Mouse (Mus musculus) neural tube, embryonic 11.5 days (tissue): ENCODE measurements at regions not wholly inside any gene's neighbourhood (a gene's known extent, or its start where the extent isn't known, plus 50 kb on each side); places are given as distances from the start of the nearest gene placed in this dataset.

Experiments used
- ATAC-seq: fragments of 200-750 bp; cut with Nextera tagmentation; 2 replicates; pipeline ENCODE4 v1.8.0; 2017; ENCODE audit warnings: moderate number of reproducible peaks, mild to moderate bottlenecking, moderate TSS enrichment, moderate library complexity; ENCODE audit not compliant: insufficient read depth, low FRiP score, low TSS enrichment
- DNase-seq: peaks from one replicate; pipeline ENCODE4 v3.0.0-alpha.2; 2015; ENCODE audit warnings: low spot score
- H3K27ac ChIP-seq: fragments of 300-500 bp; sonication (generic); 2 replicates; pipeline ENCODE4 v1.5.1; 2014; ENCODE audit warnings: low read depth, mild to moderate bottlenecking, low read length
- H3K27me3 ChIP-seq: fragments of 300-500 bp; sonication (generic); 2 replicates; pipeline ENCODE4 v1.6.1; 2014; ENCODE audit warnings: mild to moderate bottlenecking, low read length, mixed read lengths; ENCODE audit not compliant: control insufficient read depth, insufficient read depth
- H3K36me3 ChIP-seq: fragments of 300-500 bp; sonication (generic); 2 replicates; pipeline ENCODE4 v1.6.1; 2014; ENCODE audit warnings: mild to moderate bottlenecking, low read length, moderate library complexity, mixed read lengths; ENCODE audit not compliant: control insufficient read depth, insufficient read depth
- H3K4me1 ChIP-seq: fragments of 300-500 bp; sonication (generic); 2 replicates; pipeline ENCODE4 v1.6.1; 2014; ENCODE audit warnings: low read length, mixed read lengths; ENCODE audit not compliant: control insufficient read depth, insufficient read depth
- H3K4me2 ChIP-seq: fragments of 300-500 bp; sonication (generic); 2 replicates; pipeline ENCODE4 v1.6.1; 2014; ENCODE audit warnings: low read depth, mild to moderate bottlenecking, moderate library complexity
- H3K4me3 ChIP-seq: fragments of 300-500 bp; sonication (generic); 2 replicates; pipeline ENCODE4 v1.5.1; 2014; ENCODE audit warnings: low read depth, low read length
- H3K9ac ChIP-seq: fragments of 300-500 bp; sonication (generic); 2 replicates; pipeline ENCODE4 v1.6.1; 2014; ENCODE audit warnings: mild to moderate bottlenecking, low read length
- H3K9me3 ChIP-seq: fragments of 300-500 bp; sonication (generic); 2 replicates; pipeline ENCODE4 v1.6.1; 2016; ENCODE audit warnings: low read length; ENCODE audit not compliant: control insufficient read depth
- WGBS: fragments of 180-500 bp; shearing (Covaris S2); extraction: QIAGEN DNeasy Blood & Tissue Kit; methylation state at CpG from one replicate; pipeline ENCODE4 v1.1.7; 2014; 5-methylcytosine and 5-hydroxymethylcytosine counted together

DNA sequence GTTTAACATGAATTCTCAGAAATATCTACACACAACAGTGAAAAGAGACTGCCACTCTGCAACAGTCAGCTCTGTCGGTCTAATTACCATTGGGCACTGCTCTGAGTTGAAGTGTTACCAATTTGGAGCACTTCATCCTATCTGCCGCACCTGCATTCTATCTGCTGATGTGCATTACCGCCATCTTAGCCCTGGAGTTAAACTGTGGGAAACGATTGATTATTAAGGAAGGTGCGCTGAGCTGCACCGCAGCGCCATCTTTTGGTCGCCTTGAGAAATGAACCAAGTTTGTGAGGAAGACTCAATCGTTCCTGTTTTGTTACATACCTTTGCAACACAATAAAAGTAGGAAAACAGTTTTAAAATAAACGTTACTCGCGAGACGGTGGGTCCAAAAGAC is 110.5 kb downstream of the Rergl start:
- H3K27me3 ChIP-seq: no peaks in the 10 kb centered on the region
- no peak overlapping the region for H3K27ac ChIP-seq
- no peak overlapping the region for H3K4me3 ChIP-seq
- 9% methylated on average over 13 of the region's 13 CpGs for WGBS
- no peaks in the 10 kb centered on the region for H3K4me1 ChIP-seq
- no peaks in the 10 kb centered on the region for H3K9me3 ChIP-seq
- H3K9ac ChIP-seq: no peak overlapping the region
- DNase-seq (peak; percentile 57), ATAC-seq (peak; percentile 75; the same call in 1 of the 2 replicates)
- H3K4me2 ChIP-seq: no peak overlapping the region
- H3K36me3 ChIP-seq: no peaks in the 10 kb centered on the region

DNA sequence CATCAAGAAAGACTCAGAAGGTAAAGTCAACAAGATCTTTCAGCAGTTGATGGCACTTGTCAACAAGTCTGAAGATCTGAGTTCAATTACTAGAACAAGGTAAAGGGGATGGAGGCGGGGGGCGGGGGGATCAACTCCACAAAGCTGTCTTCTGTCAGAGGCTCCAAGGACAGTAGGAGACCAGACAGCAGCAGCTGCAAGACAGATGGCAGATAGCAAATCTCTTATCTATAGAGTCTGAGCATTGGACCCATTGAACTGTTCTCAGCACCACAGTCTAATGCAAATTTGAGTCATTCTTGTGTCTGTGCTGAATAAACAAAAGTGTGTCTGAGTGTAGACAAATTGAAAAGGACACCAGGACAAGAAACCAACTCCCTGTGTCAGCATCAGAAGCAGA is 150.8 kb downstream of the Rergl start:
- Histone ChIP-seq H3K4me1 (no peaks in the 10 kb centered on the region), H3K9ac (no peak overlapping the region), H3K27me3 (no peaks in the 10 kb centered on the region), H3K36me3 (no peaks in the 10 kb centered on the region), H3K27ac (no peak overlapping the region), H3K4me2 (no peak overlapping the region), H3K9me3 (no peaks in the 10 kb centered on the region), H3K4me3 (no peak overlapping the region)
- 84% methylated on average over 2 of the region's 2 CpGs for WGBS
- ATAC-seq (no peak), DNase-seq (no peak)

DNA sequence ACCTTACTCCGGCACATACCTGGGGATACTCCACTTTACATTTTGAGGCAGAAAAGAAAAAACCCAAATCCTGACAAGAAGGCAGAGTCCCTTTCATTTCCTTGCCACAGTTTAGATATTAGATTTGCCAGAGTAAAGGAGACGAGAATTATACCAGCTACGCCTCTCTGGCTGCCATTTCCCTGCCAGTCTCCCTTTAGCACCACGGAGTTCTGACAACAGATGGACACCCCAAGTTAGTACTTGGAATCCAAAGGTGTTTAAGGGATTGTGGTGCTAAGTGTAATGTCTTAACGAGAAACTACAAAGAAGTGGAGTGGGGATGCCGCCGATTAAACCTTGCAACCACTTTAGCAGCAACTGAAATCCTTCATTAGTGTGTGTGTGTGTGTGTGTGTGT is 176.6 kb downstream of the Rergl start:
- H3K4me1 ChIP-seq: no peaks in the 10 kb centered on the region
- no peaks in the 10 kb centered on the region for H3K9me3 ChIP-seq
- ATAC-seq (no peak), DNase-seq (no peak)
- no peaks in the 10 kb centered on the region for H3K36me3 ChIP-seq
- H3K9ac ChIP-seq: no peak overlapping the region
- H3K27ac ChIP-seq: no peak overlapping the region
- no peaks in the 10 kb centered on the region for H3K27me3 ChIP-seq
- H3K4me2 ChIP-seq: no peak overlapping the region
- H3K4me3 ChIP-seq: no peak overlapping the region
- WGBS: 92% methylated on average over 7 of the region's 7 CpGs

DNA sequence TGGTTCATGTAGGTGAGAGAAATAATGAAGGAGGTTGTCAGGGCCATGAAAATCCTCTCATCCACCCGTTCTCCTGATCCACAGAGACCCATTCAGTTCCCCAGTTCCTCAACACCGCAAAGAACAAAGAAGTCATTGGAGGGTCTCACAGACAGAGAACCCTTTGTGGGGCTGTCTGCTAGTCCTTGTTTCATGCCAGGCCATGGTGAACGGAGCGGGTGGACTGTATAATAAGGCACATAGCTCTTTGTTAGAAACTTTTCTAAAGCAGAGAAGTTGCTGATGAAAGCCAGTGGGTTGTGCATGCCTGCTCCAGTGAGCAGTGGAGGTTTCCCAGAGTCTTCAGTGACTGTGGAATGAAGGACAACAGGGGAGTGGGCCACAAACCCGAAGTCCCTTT is 194.1 kb downstream of the Rergl start:
- DNase-seq (peak; percentile 18), ATAC-seq (no peak)
- Histone ChIP-seq H3K4me1 (no peaks in the 10 kb centered on the region), H3K4me2 (no peak overlapping the region), H3K27ac (no peak overlapping the region), H3K4me3 (no peak overlapping the region), H3K36me3 (no peaks in the 10 kb centered on the region), H3K9ac (no peak overlapping the region), H3K9me3 (no peaks in the 10 kb centered on the region), H3K27me3 (no peaks in the 10 kb centered on the region)
- 56% methylated on average over 5 of the region's 5 CpGs for WGBS

DNA sequence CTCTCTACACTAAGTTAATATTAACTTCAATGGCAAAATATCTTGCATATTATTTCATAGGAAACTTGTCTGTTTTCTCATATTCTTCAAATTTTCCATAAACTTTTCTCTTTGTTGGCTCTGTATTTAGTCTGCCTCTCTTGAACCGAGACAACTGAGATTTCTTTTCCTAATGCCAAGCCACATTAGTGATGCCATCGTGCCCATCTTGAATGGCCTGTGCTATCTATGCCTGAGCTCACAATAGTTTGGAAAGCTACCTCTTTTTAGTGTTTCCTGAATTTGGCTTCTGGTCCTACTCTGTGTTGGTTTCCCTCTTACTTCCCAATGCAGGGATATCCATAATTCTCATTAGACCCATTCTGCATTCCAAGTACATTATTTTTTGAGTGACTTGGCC is 197.5 kb downstream of the Rergl start:
- Histone ChIP-seq H3K4me2 (no peak overlapping the region), H3K27me3 (no peaks in the 10 kb centered on the region), H3K36me3 (no peaks in the 10 kb centered on the region), H3K9ac (no peak overlapping the region), H3K4me3 (no peak overlapping the region), H3K9me3 (no peaks in the 10 kb centered on the region), H3K4me1 (no peaks in the 10 kb centered on the region), H3K27ac (no peak overlapping the region)
- 84% methylated on average over 2 of the region's 2 CpGs for WGBS
- DNase-seq: no peak
- ATAC-seq: no peak

DNA sequence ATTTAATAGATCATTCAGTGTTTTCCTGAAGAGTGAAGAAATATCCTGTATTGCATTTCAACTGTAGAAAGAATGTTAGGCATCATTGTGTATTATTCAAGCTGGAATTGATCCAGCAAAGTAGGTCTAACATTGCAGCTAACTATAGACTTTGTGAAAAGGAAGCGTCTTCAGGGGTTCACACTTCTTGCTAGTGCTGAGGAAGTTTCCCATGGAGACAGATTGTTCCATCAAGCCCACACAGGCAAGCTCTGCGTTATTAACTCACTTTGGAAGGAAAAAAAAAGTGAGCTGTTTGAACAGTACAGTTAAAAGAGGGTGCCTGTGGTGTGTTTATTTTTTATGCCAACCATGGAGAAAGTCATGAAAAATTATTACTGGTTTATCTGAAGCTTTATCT is 206.1 kb downstream of the Rergl start:
- Histone ChIP-seq H3K9me3 (no peaks in the 10 kb centered on the region), H3K27me3 (no peaks in the 10 kb centered on the region), H3K4me3 (no peak overlapping the region), H3K4me1 (no peaks in the 10 kb centered on the region), H3K27ac (no peak overlapping the region), H3K9ac (no peak overlapping the region), H3K4me2 (no peak overlapping the region), H3K36me3 (no peaks in the 10 kb centered on the region)
- DNase-seq (no peak), ATAC-seq (no peak)
- 74% methylated on average over 2 of the region's 2 CpGs for WGBS

DNA sequence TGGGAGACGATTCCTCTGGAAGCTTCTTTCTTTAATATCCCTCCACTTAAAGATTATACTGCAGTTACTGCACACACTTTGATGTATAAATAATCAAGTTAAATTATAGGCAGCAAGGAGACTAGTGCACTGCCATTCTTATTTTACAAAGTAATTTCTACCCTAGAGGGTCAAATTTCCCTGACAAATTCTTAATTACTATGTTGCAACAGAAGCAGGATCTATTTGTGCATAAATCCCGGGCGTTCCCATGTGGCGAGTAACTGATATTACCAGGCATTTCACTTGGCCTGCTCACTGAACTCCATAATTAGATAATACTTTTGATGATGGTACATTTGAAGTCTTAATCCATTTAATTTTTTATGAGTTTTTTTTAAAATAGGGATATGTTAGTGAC is 222.7 kb downstream of the Rergl start:
- H3K36me3 ChIP-seq: no peaks in the 10 kb centered on the region
- DNase-seq (no peak), ATAC-seq (no peak)
- H3K27me3 ChIP-seq: no peaks in the 10 kb centered on the region
- no peak overlapping the region for H3K4me3 ChIP-seq
- WGBS: 89% methylated on average over 4 of the region's 4 CpGs
- no peaks in the 10 kb centered on the region for H3K4me1 ChIP-seq
- no peaks in the 10 kb centered on the region for H3K9me3 ChIP-seq
- H3K27ac ChIP-seq: no peak overlapping the region
- no peak overlapping the region for H3K9ac ChIP-seq
- H3K4me2 ChIP-seq: no peak overlapping the region

DNA sequence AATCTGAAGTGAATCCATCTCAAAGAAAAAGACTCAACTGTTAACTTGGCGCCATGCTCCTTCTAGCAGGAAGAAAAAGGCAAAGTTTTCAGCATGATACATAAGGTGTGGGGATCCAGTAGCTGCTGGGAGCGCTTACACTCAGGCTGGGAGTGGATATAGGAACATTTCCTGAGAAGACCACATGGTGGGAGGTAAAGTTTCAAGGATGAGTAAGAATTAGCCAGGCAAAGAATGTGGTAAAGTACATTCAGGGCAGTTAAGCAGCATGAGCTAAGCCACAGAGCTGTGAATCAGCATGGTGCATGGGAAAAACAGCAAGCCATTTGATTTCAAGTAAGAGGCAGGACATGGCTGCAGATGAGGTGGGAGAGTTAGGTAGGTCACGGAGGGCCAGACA is 226.3 kb downstream of the Rergl start:
- H3K9ac ChIP-seq: no peak overlapping the region
- H3K36me3 ChIP-seq: no peaks in the 10 kb centered on the region
- no peaks in the 10 kb centered on the region for H3K9me3 ChIP-seq
- ATAC-seq (no peak), DNase-seq (no peak)
- H3K4me2 ChIP-seq: no peak overlapping the region
- no peaks in the 10 kb centered on the region for H3K4me1 ChIP-seq
- no peak overlapping the region for H3K27ac ChIP-seq
- 59% methylated on average over 3 of the region's 3 CpGs for WGBS
- no peak overlapping the region for H3K4me3 ChIP-seq
- no peaks in the 10 kb centered on the region for H3K27me3 ChIP-seq

DNA sequence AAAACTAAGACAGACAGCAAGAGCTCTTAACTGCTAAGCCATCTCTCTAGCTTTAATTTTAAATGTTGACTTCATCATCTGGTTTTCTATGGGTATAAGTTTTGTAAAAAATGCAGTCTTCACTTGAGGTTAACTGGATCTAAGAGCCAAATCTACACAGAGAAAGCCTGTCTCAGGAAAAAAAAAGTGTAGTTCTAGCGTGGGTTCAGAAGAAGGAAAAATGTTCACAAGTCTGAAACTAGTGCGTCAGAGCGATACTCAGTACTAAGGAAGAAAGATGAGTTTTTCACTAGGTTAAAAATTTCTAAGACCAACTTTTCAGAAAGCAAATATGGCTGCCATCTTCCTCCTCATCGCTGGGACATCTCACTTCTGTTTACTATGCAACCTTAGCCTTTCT is 248.1 kb downstream of the Rergl start:
- no peaks in the 10 kb centered on the region for H3K9me3 ChIP-seq
- H3K4me3 ChIP-seq: no peak overlapping the region
- 90% methylated on average over 4 of the region's 4 CpGs for WGBS
- DNase-seq (no peak), ATAC-seq (no peak)
- H3K36me3 ChIP-seq: no peaks in the 10 kb centered on the region
- no peak overlapping the region for H3K27ac ChIP-seq
- no peaks in the 10 kb centered on the region for H3K4me1 ChIP-seq
- H3K4me2 ChIP-seq: no peak overlapping the region
- no peaks in the 10 kb centered on the region for H3K27me3 ChIP-seq
- H3K9ac ChIP-seq: no peak overlapping the region
